Mouse (Mus musculus) olfactory bulb, adult 2 months (tissue): ENCODE measurements around the gene Nfib. TPM values are rescaled to one million over a fixed set of nuclear protein-coding genes. Genes with fewer than 3 reads are reported as not detected.

Experiments used
- H3K27ac ChIP-seq: fragments of 200-500 bp; 2 replicates; pipeline ENCODE4 v1.5.1; 2012; ENCODE audit warnings: low read depth, low read length; ENCODE audit not compliant: insufficient read depth
- H3K4me1 ChIP-seq: fragments of 200-500 bp; 2 replicates; pipeline ENCODE4 v1.6.1; 2012; ENCODE audit warnings: low read length; ENCODE audit not compliant: control insufficient read depth, insufficient read depth
- H3K4me3 ChIP-seq: fragments of 200-500 bp; 2 replicates; pipeline ENCODE4 v1.5.1; 2012; ENCODE audit warnings: mild to moderate bottlenecking, low read depth, low read length, moderate library complexity; ENCODE audit not compliant: insufficient read depth
- CTCF ChIP-seq: fragments of 200-500 bp; IDR thresholded peaks from 2 replicates; pipeline ENCODE4 v1.5.1; 2012; ENCODE audit warnings: low read depth, mild to moderate bottlenecking, low read length, moderate library complexity; ENCODE audit not compliant: insufficient read depth
- POLR2A ChIP-seq: fragments of 200-500 bp; IDR thresholded peaks from 2 replicates; pipeline ENCODE4 v1.6.1; 2012; ENCODE audit warnings: mild to moderate bottlenecking, low read depth, low read length, moderate library complexity; ENCODE audit not compliant: insufficient read depth
- WGBS: fragments of 180-500 bp; shearing (Covaris S2); methylation state at CpG from one replicate; pipeline ENCODE4 v1.1.7; 2018; 5-methylcytosine and 5-hydroxymethylcytosine counted together
- polyA plus RNA-seq: library from polyadenylated mRNA; stranded (reverse); fragments of >200 nt; gene quantifications from 2 replicates; pipeline ENCODE4 v1.2.4, GENCODE M21; 2012; ENCODE audit warnings: low replicate concordance; ENCODE audit not compliant: missing spikeins, insufficient read depth, insufficient read length

Nfib gene
- polyA plus RNA-seq, 1 experiment = not detected

DNA sequence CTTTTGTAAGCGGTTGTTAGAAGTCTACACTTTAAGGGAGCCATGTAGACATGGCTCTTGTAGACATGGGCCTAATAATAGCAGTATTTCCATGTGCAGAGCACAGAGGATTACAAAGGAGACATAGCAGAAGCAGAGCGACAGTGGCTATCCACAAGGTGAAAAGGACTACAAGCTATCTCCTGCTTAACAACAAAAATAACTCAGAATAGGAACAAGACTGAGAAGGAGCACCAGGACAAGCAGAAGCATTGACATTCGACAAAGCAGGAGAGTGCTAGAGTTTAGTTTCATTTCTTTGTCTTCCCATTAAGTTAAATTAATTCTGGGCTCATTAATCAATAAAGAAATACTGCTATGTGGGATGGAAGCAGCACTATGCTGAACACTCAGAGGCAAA is 372.1 kb downstream of the Nfib start:
- WGBS = 95% methylated on average over 3 of the region's 3 CpGs
- no peak for TF ChIP-seq CTCF
- no peak for TF ChIP-seq POLR2A
- H3K27ac ChIP-seq = no peak overlapping the region

DNA sequence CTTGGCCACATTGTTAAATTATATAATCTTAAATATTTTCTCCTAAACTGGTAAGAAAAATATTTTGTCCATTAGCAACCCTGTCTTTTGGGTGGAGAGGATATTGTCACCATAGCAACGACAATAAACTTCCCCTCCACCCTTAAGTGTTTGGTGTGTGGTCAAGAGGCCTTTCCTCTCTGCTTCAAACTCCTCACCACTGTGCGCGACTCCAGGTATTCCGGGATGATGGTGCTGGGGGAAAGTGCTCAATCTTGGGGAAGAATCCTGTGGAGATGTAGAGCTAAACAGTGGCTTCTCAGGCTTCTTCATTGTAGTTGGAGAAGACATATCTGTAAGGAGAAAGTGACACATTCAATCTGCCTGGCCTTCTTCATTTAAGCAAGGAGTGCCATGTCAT is 375.5 kb downstream of the Nfib start:
- no peak overlapping the region for H3K27ac ChIP-seq
- no peak for TF ChIP-seq CTCF
- no peak for TF ChIP-seq POLR2A
- 92% methylated on average over 4 of the region's 4 CpGs for WGBS
- H3K4me1 ChIP-seq = no peaks in the 10 kb centered on the region
- H3K4me3 ChIP-seq = no peak overlapping the region

More for the DNA sequence above, 372.1 kb downstream of the Nfib start:
- no peak overlapping the region for H3K4me3 ChIP-seq
- no peaks in the 10 kb centered on the region for H3K4me1 ChIP-seq

DNA sequence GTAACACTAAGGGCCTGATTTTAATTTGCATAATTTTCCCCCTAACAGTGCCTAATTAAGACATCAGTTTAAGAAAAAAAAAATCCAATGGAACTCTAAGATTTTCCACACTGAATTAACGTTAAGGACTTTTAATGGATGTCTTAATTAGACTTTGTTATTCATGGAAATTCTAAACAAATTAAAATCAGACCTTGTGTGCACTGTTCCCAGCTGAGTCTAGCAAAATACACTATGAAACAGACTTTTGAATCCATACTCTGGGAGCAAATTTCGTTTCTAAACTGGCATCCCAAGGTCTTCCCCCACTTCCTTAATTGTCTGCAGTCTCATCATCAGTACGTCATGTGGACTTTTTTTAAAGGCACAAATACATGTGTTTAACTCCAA is 379.4 kb downstream of the Nfib start:
- H3K4me1 ChIP-seq = no peaks in the 10 kb centered on the region
- TF ChIP-seq POLR2A (no peak), CTCF (no peak)
- WGBS = 31% methylated on average over 3 of the region's 3 CpGs
- H3K4me3 ChIP-seq = no peak overlapping the region
- H3K27ac ChIP-seq = no peak overlapping the region

DNA sequence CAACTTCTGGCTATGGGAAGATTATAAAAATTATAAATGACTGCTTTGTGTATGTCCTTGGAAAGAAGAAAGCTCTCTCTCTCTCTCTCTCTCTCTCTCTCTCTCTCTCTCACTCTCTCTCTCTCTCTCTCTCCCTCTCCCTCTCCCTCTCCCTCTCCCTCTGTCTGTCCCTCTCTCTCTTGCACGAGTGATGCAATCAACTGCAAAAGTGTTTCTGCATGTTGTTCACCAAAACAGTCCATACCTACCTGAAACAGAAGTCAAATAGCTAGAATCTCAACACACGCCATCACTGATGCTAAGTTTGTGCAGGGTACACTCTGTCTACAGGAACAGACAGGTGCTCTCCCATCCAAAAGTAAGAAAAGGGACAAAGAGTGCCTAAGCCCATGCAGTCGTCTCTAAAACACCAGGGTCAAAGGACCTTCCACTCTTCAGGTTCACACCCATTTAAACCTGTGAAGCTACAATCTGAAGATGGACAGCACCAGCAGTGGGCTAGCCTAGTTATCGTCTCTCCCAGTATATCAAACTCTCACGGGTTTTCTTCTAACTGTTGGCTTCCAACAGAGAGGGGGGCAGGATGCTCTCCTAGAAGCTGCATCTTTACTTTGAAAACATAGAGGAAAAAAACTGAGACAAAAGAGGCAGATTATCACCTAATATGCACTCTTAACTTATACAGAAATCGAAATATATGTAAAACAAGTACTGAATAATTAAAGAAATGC is 380.0 kb downstream of the Nfib start:
- WGBS = 50% methylated on average over 6 of the region's 6 CpGs
- Histone ChIP-seq H3K4me1 (no peaks in the 10 kb centered on the region), H3K4me3 (no peak overlapping the region), H3K27ac (no peak overlapping the region)
- TF ChIP-seq CTCF (no peak), POLR2A (no peak)

DNA sequence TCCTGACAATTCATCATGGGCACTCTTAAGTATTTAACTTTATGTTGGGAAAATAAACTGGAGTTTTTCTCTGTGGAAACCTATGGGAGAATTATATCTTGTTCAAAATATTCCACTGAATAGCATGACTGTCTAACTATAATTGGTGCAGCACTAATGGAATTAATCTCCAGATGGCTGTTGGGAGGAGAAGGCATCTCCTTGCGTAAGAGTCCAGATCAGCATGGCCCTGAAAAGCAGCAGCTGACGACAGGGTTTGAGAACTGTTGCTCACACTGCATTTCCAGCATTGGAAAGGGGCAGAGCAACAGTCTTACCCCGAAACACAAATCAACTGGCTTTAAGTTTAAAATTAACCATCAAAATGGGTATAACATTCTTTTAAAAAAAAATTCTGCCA is 380.6 kb downstream of the Nfib start:
- no peak overlapping the region for H3K4me3 ChIP-seq
- H3K27ac ChIP-seq = no peak overlapping the region
- H3K4me1 ChIP-seq = no peaks in the 10 kb centered on the region
- WGBS = 78% methylated on average over 3 of the region's 3 CpGs
- TF ChIP-seq POLR2A (no peak), CTCF (no peak)

DNA sequence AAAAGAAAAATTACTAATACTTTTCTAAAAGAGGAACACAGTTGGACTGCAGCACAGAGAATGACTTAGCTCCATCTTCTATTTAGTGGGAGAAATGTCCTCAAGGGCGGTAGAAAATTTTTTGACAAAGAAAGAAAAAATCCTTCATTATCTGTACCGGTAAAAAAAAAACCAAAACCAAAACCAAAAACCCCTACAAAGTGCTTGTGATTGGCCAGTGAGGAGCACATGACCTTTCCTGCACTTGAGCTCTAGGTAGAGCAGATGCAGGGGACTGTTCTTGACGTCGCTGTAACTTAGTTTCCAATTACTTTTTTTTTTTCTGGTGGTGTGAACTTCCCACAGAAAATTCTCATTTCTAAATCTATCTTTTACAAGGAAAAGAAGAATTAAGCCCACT is 384.5 kb downstream of the Nfib start:
- Histone ChIP-seq H3K27ac (no peak overlapping the region), H3K4me1 (no peaks in the 10 kb centered on the region), H3K4me3 (no peak overlapping the region)
- TF ChIP-seq POLR2A (no peak), CTCF (no peak)
- 88% methylated on average over 4 of the region's 4 CpGs for WGBS

DNA sequence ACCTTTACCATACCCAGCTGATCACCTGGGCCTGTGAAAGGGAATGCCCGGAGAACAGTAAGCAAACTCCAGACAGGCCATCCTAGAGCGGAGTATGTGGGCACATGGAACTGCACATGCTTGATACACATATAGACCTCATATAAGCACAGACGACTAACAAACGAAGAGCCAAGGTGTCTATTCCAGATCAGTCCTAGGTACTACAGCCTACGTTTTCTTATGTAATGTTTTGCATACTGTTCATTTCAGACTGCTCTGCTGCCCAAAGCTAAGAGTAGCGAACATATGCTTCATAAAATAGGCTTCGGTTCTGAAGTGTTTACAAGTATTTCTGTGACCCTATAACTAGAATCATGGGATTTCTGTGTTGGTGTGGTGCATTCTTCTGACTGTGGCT is 386.2 kb downstream of the Nfib start:
- Histone ChIP-seq H3K4me3 (no peak overlapping the region), H3K27ac (no peak overlapping the region), H3K4me1 (no peaks in the 10 kb centered on the region)
- 91% methylated on average over 7 of the region's 7 CpGs for WGBS
- TF ChIP-seq POLR2A (no peak), CTCF (no peak)

DNA sequence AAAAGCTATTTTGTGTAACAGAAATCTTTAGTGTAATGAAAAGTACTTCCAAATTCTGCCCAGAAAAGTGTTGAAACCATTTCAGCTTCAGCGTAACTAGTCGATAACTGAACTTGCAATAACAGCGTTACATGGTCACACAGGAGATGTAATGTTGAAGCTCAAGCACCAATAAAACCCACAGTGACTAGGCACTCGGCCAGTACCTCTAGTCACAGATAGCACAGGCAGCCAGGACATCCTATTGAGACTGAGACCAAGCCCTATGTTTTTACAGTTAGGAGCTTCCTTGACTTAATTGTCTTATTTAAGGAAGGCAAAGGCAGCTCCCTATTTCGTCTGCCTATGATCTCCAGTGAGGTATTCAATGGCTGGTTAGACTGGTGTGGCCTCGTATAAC is 389.4 kb downstream of the Nfib start:
- no peak for TF ChIP-seq POLR2A
- no peak for TF ChIP-seq CTCF
- H3K4me1 ChIP-seq = no peaks in the 10 kb centered on the region
- no peak overlapping the region for H3K27ac ChIP-seq
- 85% methylated on average over 6 of the region's 6 CpGs for WGBS
- no peak overlapping the region for H3K4me3 ChIP-seq

DNA sequence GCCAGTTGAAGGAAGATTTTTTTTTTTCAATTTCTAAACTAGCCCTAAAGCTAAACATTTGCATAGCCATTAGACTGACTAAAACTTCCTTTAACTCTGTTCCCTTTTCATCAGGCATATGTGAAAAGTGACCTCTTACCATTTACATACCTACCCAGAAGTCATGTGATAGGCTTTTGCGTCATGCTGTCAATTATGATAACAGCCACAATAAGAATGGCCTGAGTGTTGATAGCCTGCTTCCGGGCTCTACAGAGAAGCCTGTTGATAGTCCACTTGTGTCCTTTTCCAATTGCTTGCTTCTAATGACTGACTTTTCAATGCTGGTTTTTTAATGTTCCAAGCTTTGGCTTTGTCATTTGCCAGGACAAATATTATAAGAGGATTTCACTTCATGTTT is 389.8 kb downstream of the Nfib start:
- Histone ChIP-seq H3K4me1 (no peaks in the 10 kb centered on the region), H3K4me3 (no peak overlapping the region), H3K27ac (no peak overlapping the region)
- no peak for TF ChIP-seq CTCF
- no peak for TF ChIP-seq POLR2A
- WGBS = 91% methylated on average over 2 of the region's 2 CpGs
